Mouse (Mus musculus) embryonic facial prominence, embryonic 14.5 days (tissue): Measurements from ENCODE around the gene H1foo. TPM values are rescaled to one million over a fixed set of nuclear protein-coding genes. Genes with fewer than 3 reads are reported as not detected.

Experiments
- ATAC-seq: fragments of 200-750 bp; cut with Nextera tagmentation; 2 replicates; pipeline ENCODE4 v1.8.0; 2017; ENCODE audit warnings: low read depth, moderate number of reproducible peaks, moderate TSS enrichment
- DNase-seq: peaks from one replicate; pipeline ENCODE4 v3.0.0-alpha.2; 2015; ENCODE audit warnings: low spot score
- H3K27ac ChIP-seq: fragments of 300-500 bp; sonication (generic); replicated peaks from 2 replicates; pipeline ENCODE4 v1.5.1; 2014; ENCODE audit warnings: low read depth, mild to moderate bottlenecking, low read length, moderate library complexity
- H3K27me3 ChIP-seq: fragments of 300-500 bp; sonication (generic); replicated peaks from 2 replicates; pipeline ENCODE4 v1.6.1; 2014; ENCODE audit warnings: low read length; ENCODE audit not compliant: control insufficient read depth, insufficient read depth
- H3K36me3 ChIP-seq: fragments of 300-500 bp; sonication (generic); 2 replicates; pipeline ENCODE4 v1.6.1; 2014; ENCODE audit warnings: low read length, mixed read lengths; ENCODE audit not compliant: control insufficient read depth, insufficient read depth
- H3K4me1 ChIP-seq: fragments of 300-500 bp; sonication (generic); 2 replicates; pipeline ENCODE4 v1.6.1; 2014; ENCODE audit warnings: antibody characterized with exemption, low read length; ENCODE audit not compliant: control insufficient read depth, insufficient read depth
- H3K4me2 ChIP-seq: fragments of 300-500 bp; sonication (generic); 2 replicates; pipeline ENCODE4 v1.6.1; 2014; ENCODE audit warnings: low read depth, mild to moderate bottlenecking, low read length, moderate library complexity, mixed read lengths
- H3K4me3 ChIP-seq: fragments of 300-500 bp; sonication (generic); 2 replicates; pipeline ENCODE4 v1.5.1; 2014; ENCODE audit warnings: low read depth, mild to moderate bottlenecking, low read length
- H3K9ac ChIP-seq: fragments of 300-500 bp; sonication (generic); 2 replicates; pipeline ENCODE4 v1.6.1; 2014; ENCODE audit warnings: low read depth, mild to moderate bottlenecking, low read length, moderate library complexity, mixed read lengths
- H3K9me3 ChIP-seq: fragments of 300-500 bp; sonication (generic); 2 replicates; pipeline ENCODE4 v1.6.1; 2016; ENCODE audit warnings: low read length; ENCODE audit not compliant: control insufficient read depth
- WGBS: fragments of 180-500 bp; shearing (Covaris S2); extraction: QIAGEN DNeasy Blood & Tissue Kit; methylation state at CpG from one replicate; pipeline ENCODE4 v1.1.7; 2014; 5-methylcytosine and 5-hydroxymethylcytosine counted together
- polyA plus RNA-seq: library from polyadenylated mRNA; unstranded; fragments of >200 nt; fragmentation: Nextera tagmentation; extraction: Ambion mirVana; gene quantifications from 2 replicates; pipeline ENCODE4 v1.2.1, GENCODE M21; 2014

The H1foo gene
- polyA plus RNA-seq, 1 experiment from 2014 or later, result not detected

DNA sequence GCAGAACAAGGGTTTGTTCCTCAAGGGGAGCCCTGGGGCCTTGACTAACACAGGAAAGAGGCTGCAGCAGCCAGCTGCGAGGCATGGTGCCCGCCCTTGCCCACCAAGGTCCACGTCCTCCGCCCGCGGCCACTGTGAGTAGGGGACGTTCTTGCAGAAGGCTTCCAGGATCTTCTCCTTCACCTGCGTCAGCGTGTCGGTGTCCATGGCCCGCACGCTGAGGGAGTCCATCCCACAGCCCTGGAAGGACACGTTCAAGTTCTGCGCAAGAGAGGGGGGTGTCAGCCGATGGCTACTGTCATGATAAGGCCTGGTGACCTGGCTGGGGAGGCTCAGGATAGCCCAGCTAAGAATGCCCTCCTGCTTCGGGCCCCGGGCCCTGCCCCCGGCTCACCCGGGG, 15.6 kb downstream of the H1foo start:
- no peak for ATAC-seq
- WGBS, result 93% methylated on average over 19 of the region's 19 CpGs
- H3K9ac ChIP-seq, result no peak overlapping the region
- no peaks in the 10 kb centered on the region for H3K27me3 ChIP-seq
- no peak overlapping the region for H3K4me2 ChIP-seq
- no peak overlapping the region for H3K4me3 ChIP-seq
- DNase-seq, result no peak
- no peak overlapping the region for H3K27ac ChIP-seq
- H3K9me3 ChIP-seq, result no peaks in the 10 kb centered on the region
- peaks cover 22% of the 10 kb centered on the region for H3K36me3 ChIP-seq
- peaks cover 24% of the 10 kb centered on the region for H3K4me1 ChIP-seq

DNA sequence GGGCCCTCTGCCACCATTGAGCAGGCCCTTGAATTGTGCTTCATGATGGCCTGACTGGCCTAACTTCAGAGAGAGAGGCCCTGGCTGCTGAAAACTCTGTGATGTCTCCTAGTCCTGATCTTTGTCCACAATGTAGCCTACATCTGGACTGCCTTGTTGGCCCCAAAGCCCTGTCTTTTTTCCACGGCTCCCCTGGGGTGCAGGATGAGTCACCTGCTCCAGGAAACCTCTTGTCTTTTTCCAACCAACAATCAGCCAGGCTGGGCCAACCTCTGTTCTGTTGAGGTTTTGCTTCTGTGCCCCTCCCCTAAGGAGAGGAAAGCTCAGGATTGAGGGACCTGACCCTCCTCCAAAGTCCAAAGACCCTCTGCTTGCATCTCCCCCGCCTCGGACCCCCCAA, 17.0 kb downstream of the H1foo start:
- ATAC-seq, result no peak
- 87% methylated on average over 3 of the region's 3 CpGs for WGBS

GRCm38 (mm10) chr6:115962439-115963085, 17.8 kb downstream of the H1foo start:
- peaks cover 41% of the 10 kb centered on the region for H3K36me3 ChIP-seq
- no peak overlapping the region for H3K4me3 ChIP-seq
- WGBS, result 42% methylated on average over 19 of the region's 23 CpGs
- H3K9ac ChIP-seq, result no peak overlapping the region
- ATAC-seq, result no peak
- no peak for DNase-seq
- H3K27me3 ChIP-seq, result no peaks in the 10 kb centered on the region
- H3K9me3 ChIP-seq, result no peaks in the 10 kb centered on the region
- H3K4me2 ChIP-seq, result no peak overlapping the region
- peaks cover 22% of the 10 kb centered on the region for H3K4me1 ChIP-seq
- no peak overlapping the region for H3K27ac ChIP-seq

More for the DNA sequence above, 17.0 kb downstream of the H1foo start:
- Histone ChIP-seq H3K4me3 (no peak overlapping the region), H3K9me3 (no peaks in the 10 kb centered on the region), H3K4me2 (no peak overlapping the region), H3K27ac (no peak overlapping the region), H3K27me3 (no peaks in the 10 kb centered on the region), H3K4me1 (peaks cover 24% of the 10 kb centered on the region), H3K9ac (no peak overlapping the region), H3K36me3 (peaks cover 34% of the 10 kb centered on the region)
- no peak for DNase-seq

DNA sequence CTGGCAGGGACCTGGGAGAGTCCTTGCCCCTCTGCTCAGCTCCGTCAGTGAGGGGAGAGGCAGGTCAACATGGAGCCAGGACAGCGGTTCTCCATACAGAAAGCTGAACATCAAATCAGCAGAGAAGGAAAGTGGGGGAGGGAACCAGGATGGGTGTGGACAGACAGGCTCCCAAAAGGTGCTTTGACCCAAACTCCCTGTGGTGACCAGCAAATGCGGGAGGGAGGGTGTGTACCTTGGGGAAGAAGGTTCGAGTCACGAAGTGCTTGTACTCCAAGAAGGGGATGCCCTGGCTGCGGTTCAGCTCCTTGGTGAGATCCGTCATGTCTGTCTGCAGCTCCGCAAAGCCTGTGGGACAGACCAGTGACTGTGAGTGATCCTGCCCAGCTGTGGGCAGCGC, 18.9 kb downstream of the H1foo start:
- H3K4me3 ChIP-seq, result no peak overlapping the region
- no peaks in the 10 kb centered on the region for H3K27me3 ChIP-seq
- ATAC-seq, result no peak
- no peak overlapping the region for H3K27ac ChIP-seq
- peaks cover 41% of the 10 kb centered on the region for H3K36me3 ChIP-seq
- 78% methylated on average over 8 of the region's 9 CpGs for WGBS
- H3K9me3 ChIP-seq, result no peaks in the 10 kb centered on the region
- H3K4me2 ChIP-seq, result no peak overlapping the region
- H3K9ac ChIP-seq, result no peak overlapping the region
- peaks cover 12% of the 10 kb centered on the region for H3K4me1 ChIP-seq
- DNase-seq, result no peak

DNA sequence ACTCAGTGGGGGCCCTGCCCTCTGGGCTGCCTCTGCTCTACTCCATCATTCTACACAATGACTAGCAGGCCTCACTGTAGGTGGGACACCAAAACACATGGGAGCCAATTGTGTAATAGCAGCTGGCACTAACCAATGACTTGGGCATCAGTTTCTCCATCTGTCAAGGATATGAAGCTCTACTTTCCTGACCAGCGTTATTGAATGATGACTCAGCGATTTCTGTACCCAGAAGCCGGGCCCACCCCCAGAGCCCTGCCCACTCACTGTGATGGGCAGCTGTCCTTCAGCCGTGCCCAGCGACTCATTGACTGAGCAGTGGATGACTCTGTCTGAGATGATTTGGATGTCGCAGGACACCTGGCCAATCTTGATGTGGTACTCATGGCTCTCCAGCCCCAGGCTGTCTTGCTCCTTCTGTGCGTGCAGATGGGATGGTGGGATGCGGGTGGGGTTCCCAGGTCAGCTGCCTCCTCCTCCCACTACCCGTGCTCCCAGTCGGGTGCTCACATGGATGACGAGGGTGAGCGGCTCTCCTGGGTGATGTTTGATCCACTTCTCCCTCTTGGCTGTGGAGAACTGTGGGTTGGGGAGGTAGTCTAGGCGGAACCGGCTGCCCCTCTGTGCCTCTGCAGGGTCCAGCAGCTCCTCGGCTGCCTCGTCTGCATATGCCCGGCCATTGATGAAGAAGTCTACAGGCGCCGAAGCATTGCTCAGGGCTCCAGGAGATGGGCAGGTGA, 21.7 kb downstream of the H1foo start:
- no peak overlapping the region for H3K27ac ChIP-seq
- H3K4me1 ChIP-seq, result peaks cover 5% of the 10 kb centered on the region
- H3K4me3 ChIP-seq, result no peak overlapping the region
- H3K36me3 ChIP-seq, result peaks cover 33% of the 10 kb centered on the region; the same call in 1 of the 2 replicates
- H3K9ac ChIP-seq, result no peak overlapping the region
- no peaks in the 10 kb centered on the region for H3K9me3 ChIP-seq
- H3K4me2 ChIP-seq, result no peak overlapping the region
- ATAC-seq, result no peak
- 87% methylated on average over 18 of the region's 19 CpGs for WGBS
- no peaks in the 10 kb centered on the region for H3K27me3 ChIP-seq
- no peak for DNase-seq

GRCm38 (mm10) chr6:115967291-115967880, 22.6 kb downstream of the H1foo start:
- peaks cover 15% of the 10 kb centered on the region for H3K4me1 ChIP-seq
- ATAC-seq, result no peak
- 93% methylated on average over 14 of the region's 15 CpGs for WGBS
- no peaks in the 10 kb centered on the region for H3K9me3 ChIP-seq
- peaks cover 31% of the 10 kb centered on the region; the same call in 1 of the 2 replicates for H3K36me3 ChIP-seq
- DNase-seq, result no peak
- H3K4me2 ChIP-seq, result no peak overlapping the region
- no peaks in the 10 kb centered on the region for H3K27me3 ChIP-seq
- no peak overlapping the region for H3K4me3 ChIP-seq
- H3K9ac ChIP-seq, result no peak overlapping the region
- no peak overlapping the region for H3K27ac ChIP-seq

- no peak overlapping the region for H3K9ac ChIP-seq
- H3K9me3 ChIP-seq, result no peaks in the 10 kb centered on the region
- H3K27me3 ChIP-seq, result no peaks in the 10 kb centered on the region
- no peak overlapping the region for H3K4me2 ChIP-seq
- whole genome bisulfite sequencing, result 76% methylated on average over 5 of the region's 5 CpGs
- H3K36me3 ChIP-seq, result peaks cover 29% of the 10 kb centered on the region; the same call in 1 of the 2 replicates
- no peak overlapping the region for H3K27ac ChIP-seq
- ATAC-seq (no peak), DNase-seq (no peak)
- no peak overlapping the region for H3K4me3 ChIP-seq
- peaks cover 19% of the 10 kb centered on the region for H3K4me1 ChIP-seq
These were observed 23.3 kb downstream of the H1foo start for GRCm38 (mm10) chr6:115968086-115968485.

DNA sequence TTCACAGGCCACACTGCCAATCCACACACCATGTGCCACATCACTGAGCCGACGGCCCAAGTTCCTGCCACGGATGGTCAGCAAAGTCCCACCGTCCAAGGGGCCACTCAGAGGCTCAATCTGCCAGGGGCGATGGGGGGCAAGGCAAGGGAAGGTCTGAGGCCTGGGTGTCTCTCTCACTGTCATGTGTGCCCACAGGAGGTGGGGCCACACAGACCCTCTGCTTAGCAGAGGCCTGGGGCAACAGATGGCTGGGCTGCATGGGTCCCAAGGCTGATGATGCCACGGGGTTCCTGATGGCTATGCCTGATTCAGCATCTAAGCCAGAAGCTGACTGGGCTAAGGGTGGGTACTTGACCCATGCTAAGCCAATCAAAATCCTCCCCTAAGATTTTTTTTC, 24.0 kb downstream of the H1foo start:
- H3K4me3 ChIP-seq, result no peak overlapping the region
- ATAC-seq (no peak), DNase-seq (no peak)
- no peaks in the 10 kb centered on the region for H3K27me3 ChIP-seq
- H3K9ac ChIP-seq, result no peak overlapping the region
- no peak overlapping the region for H3K27ac ChIP-seq
- no peaks in the 10 kb centered on the region for H3K9me3 ChIP-seq
- WGBS, result 68% methylated on average over 6 of the region's 6 CpGs
- H3K4me2 ChIP-seq, result no peak overlapping the region
- 0 out of 2 replicates have a peak, but pooled peaks cover 26% of the 10 kb centered on the region for H3K36me3 ChIP-seq
- peaks cover 19% of the 10 kb centered on the region for H3K4me1 ChIP-seq
